Mouse (Mus musculus): ENCODE data around the gene Cntn3. TPM values are rescaled to one million over a fixed set of nuclear protein-coding genes. Genes with fewer than 3 reads are reported as not detected.
A peak's percentile ranks its signal among the peaks of the same experiment; 100 is the strongest.
"Not testable (repeated sequence)": the region's sequence is repeated elsewhere in the genome, so short reads cannot be mapped to it uniquely, and the experiment has no call there.

The Cntn3 gene
- polyA plus RNA-seq (2015; fragmentation: Nextera tagmentation; extraction: Ambion mirVana), result 1.6 TPM in 2 replicates

GRCm38 (mm10) chr6:102573001-102573400 is at the start of gene Cntn3:
Cntn3 (minus strand) TSS chr6:102573101.
- not testable (repeated sequence) for ATAC-seq (replicated peaks); H3K27ac ChIP-seq (replicated peaks); H3K9ac ChIP-seq (replicated peaks); H3K4me3 ChIP-seq; H3K4me2 ChIP-seq (replicated peaks); H3K27me3 ChIP-seq; H3K9me3 ChIP-seq; H3K4me1 ChIP-seq; H3K36me3 ChIP-seq
- 98% methylated on average over 4 of the region's 20 CpGs for WGBS

- Histone ChIP-seq H3K4me1 (no peaks in the 10 kb centered on the region), H3K27me3 (no peaks in the 10 kb centered on the region), H3K27ac (replicated peaks) (no peak overlapping the region), H3K4me2 (replicated peaks) (no peak overlapping the region), H3K4me3 (no peak overlapping the region), H3K9me3 (no peaks in the 10 kb centered on the region), H3K36me3 (no peaks in the 10 kb centered on the region), H3K9ac (replicated peaks) (no peak overlapping the region)
- no peak for ATAC-seq (replicated peaks)
- WGBS, result 54% methylated on average over 2 of the region's 2 CpGs
Measured at GRCm38 (mm10) chr6:102600773-102601172, 27.9 kb upstream of the Cntn3 start.

- Histone ChIP-seq H3K4me3 (no peak overlapping the region), H3K27ac (replicated peaks) (no peak overlapping the region), H3K4me1 (no peaks in the 10 kb centered on the region), H3K4me2 (replicated peaks) (no peak overlapping the region), H3K9ac (replicated peaks) (no peak overlapping the region), H3K9me3 (no peaks in the 10 kb centered on the region), H3K36me3 (no peaks in the 10 kb centered on the region), H3K27me3 (no peaks in the 10 kb centered on the region)
- no peak for ATAC-seq (replicated peaks)
- 67% methylated on average over 2 of the region's 2 CpGs for WGBS
Measured at GRCm38 (mm10) chr6:102597756-102598155, 24.9 kb upstream of the Cntn3 start.

GRCm38 (mm10) chr6:102590151-102590550 is 17.2 kb upstream of the Cntn3 start:
- H3K4me3 ChIP-seq, result no peak overlapping the region
- H3K36me3 ChIP-seq, result no peaks in the 10 kb centered on the region
- H3K9ac ChIP-seq (replicated peaks), result no peak overlapping the region
- no peak overlapping the region for H3K27ac ChIP-seq (replicated peaks)
- H3K27me3 ChIP-seq, result no peaks in the 10 kb centered on the region
- no peak for ATAC-seq (replicated peaks)
- no peaks in the 10 kb centered on the region for H3K4me1 ChIP-seq
- H3K4me2 ChIP-seq (replicated peaks), result no peak overlapping the region
- no peaks in the 10 kb centered on the region for H3K9me3 ChIP-seq
- 94% methylated on average over 4 of the region's 4 CpGs for WGBS

GRCm38 (mm10) chr6:102589311-102589710 is 16.4 kb upstream of the Cntn3 start:
- Histone ChIP-seq H3K4me3 (no peak overlapping the region), H3K9me3 (no peaks in the 10 kb centered on the region), H3K36me3 (no peaks in the 10 kb centered on the region), H3K4me1 (no peaks in the 10 kb centered on the region), H3K27me3 (no peaks in the 10 kb centered on the region), H3K9ac (replicated peaks) (no peak overlapping the region), H3K4me2 (replicated peaks) (no peak overlapping the region), H3K27ac (replicated peaks) (no peak overlapping the region)
- 66% methylated on average over 4 of the region's 4 CpGs for WGBS
- ATAC-seq (replicated peaks), result no peak

GRCm38 (mm10) chr6:102586056-102586455 is 13.2 kb upstream of the Cntn3 start:
- no peak for ATAC-seq (replicated peaks)
- no peak overlapping the region for H3K27ac ChIP-seq (replicated peaks)

GRCm38 (mm10) chr6:102583578-102583977 is 10.7 kb upstream of the Cntn3 start:
- H3K9me3 ChIP-seq, result no peaks in the 10 kb centered on the region
- H3K4me3 ChIP-seq, result no peak overlapping the region
- no peak overlapping the region for H3K27ac ChIP-seq (replicated peaks)
- ATAC-seq (replicated peaks), result no peak
- H3K27me3 ChIP-seq, result no peaks in the 10 kb centered on the region
- 74% methylated on average over 2 of the region's 2 CpGs for WGBS
- no peak overlapping the region for H3K4me2 ChIP-seq (replicated peaks)
- no peak overlapping the region for H3K9ac ChIP-seq (replicated peaks)
- H3K4me1 ChIP-seq, result no peaks in the 10 kb centered on the region
- no peaks in the 10 kb centered on the region for H3K36me3 ChIP-seq

More at GRCm38 (mm10) chr6:102586056-102586455, 13.2 kb upstream of the Cntn3 start:
- Histone ChIP-seq H3K9me3 (no peaks in the 10 kb centered on the region), H3K27me3 (no peaks in the 10 kb centered on the region), H3K4me3 (no peak overlapping the region), H3K36me3 (no peaks in the 10 kb centered on the region), H3K4me1 (no peaks in the 10 kb centered on the region), H3K4me2 (replicated peaks) (no peak overlapping the region), H3K9ac (replicated peaks) (no peak overlapping the region)

GRCm38 (mm10) chr6:102567496-102567895 is 5.4 kb downstream of the Cntn3 start:
- no peak overlapping the region for H3K27ac ChIP-seq (replicated peaks)
- H3K9me3 ChIP-seq, result no peaks in the 10 kb centered on the region
- H3K27me3 ChIP-seq, result 0 out of 2 replicates have a peak, but pooled peaks cover 3% of the 10 kb centered on the region
- no peak overlapping the region for H3K9ac ChIP-seq (replicated peaks)
- peaks cover 15% of the 10 kb centered on the region for H3K4me1 ChIP-seq
- H3K4me2 ChIP-seq (replicated peaks), result no peak overlapping the region
- H3K4me3 ChIP-seq, result no peak overlapping the region
- 77% methylated on average over 1 of the region's 1 CpGs for WGBS
- no peak for ATAC-seq (replicated peaks)
- H3K36me3 ChIP-seq, result no peaks in the 10 kb centered on the region

GRCm38 (mm10) chr6:102565228-102565627 is 7.7 kb downstream of the Cntn3 start:
- WGBS, result 97% methylated on average over 1 of the region's 1 CpGs
- Histone ChIP-seq H3K4me2 (replicated peaks) (no peak overlapping the region), H3K9me3 (no peaks in the 10 kb centered on the region), H3K27ac (replicated peaks) (no peak overlapping the region), H3K36me3 (no peaks in the 10 kb centered on the region), H3K4me3 (no peak overlapping the region), H3K4me1 (peaks cover 15% of the 10 kb centered on the region), H3K27me3 (0 out of 2 replicates have a peak, but pooled peaks cover 3% of the 10 kb centered on the region), H3K9ac (replicated peaks) (no peak overlapping the region)
- ATAC-seq (replicated peaks), result no peak

GRCm38 (mm10) chr6:102564011-102564731 is 8.7 kb downstream of the Cntn3 start:
- Histone ChIP-seq H3K27me3 (0 out of 2 replicates have a peak, but pooled peaks cover 3% of the 10 kb centered on the region), H3K9me3 (no peaks in the 10 kb centered on the region), H3K36me3 (no peaks in the 10 kb centered on the region), H3K4me3 (peak overlapping the region; percentile 62), H3K4me2 (replicated peaks) (peak overlapping the region; percentile 94), H3K4me1 (peaks cover 15% of the 10 kb centered on the region), H3K27ac (replicated peaks) (no peak overlapping the region), H3K9ac (replicated peaks) (peak overlapping the region; percentile 54)
- WGBS, result under 1% methylated on average over 45 of the region's 63 CpGs
- peak; percentile 99 for ATAC-seq (replicated peaks)

GRCm38 (mm10) chr6:102563431-102563830 is 9.5 kb downstream of the Cntn3 start:
- Histone ChIP-seq H3K4me2 (replicated peaks) (peak overlapping the region; percentile 94), H3K9me3 (no peaks in the 10 kb centered on the region), H3K4me1 (peaks cover 15% of the 10 kb centered on the region), H3K27ac (replicated peaks) (no peak overlapping the region), H3K4me3 (peak overlapping the region; percentile 62), H3K36me3 (no peaks in the 10 kb centered on the region), H3K9ac (replicated peaks) (peak overlapping the region; percentile 54), H3K27me3 (0 out of 2 replicates have a peak, but pooled peaks cover 3% of the 10 kb centered on the region)
- 3% methylated on average over 7 of the region's 7 CpGs for WGBS
- no peak for ATAC-seq (replicated peaks)

- Histone ChIP-seq H3K27me3 (no peaks in the 10 kb centered on the region), H3K4me1 (peaks cover 5% of the 10 kb centered on the region), H3K36me3 (no peaks in the 10 kb centered on the region), H3K4me2 (replicated peaks) (no peak overlapping the region), H3K27ac (replicated peaks) (no peak overlapping the region), H3K9me3 (no peaks in the 10 kb centered on the region), H3K4me3 (no peak overlapping the region), H3K9ac (replicated peaks) (no peak overlapping the region)
- WGBS, result 76% methylated on average over 3 of the region's 3 CpGs
- ATAC-seq (replicated peaks), result no peak
Measured at GRCm38 (mm10) chr6:102557521-102557920, 15.4 kb downstream of the Cntn3 start.

- Histone ChIP-seq H3K4me3 (no peak overlapping the region), H3K4me1 (peaks cover 5% of the 10 kb centered on the region), H3K27ac (replicated peaks) (no peak overlapping the region), H3K9me3 (no peaks in the 10 kb centered on the region), H3K36me3 (no peaks in the 10 kb centered on the region), H3K4me2 (replicated peaks) (no peak overlapping the region), H3K9ac (replicated peaks) (no peak overlapping the region), H3K27me3 (no peaks in the 10 kb centered on the region)
- 61% methylated on average over 3 of the region's 3 CpGs for WGBS
- no peak for ATAC-seq (replicated peaks)
Measured at GRCm38 (mm10) chr6:102556497-102556896, 16.4 kb downstream of the Cntn3 start.
